Mouse (Mus musculus): ENCODE results near the gene Tmem178.

Tmem178 gene

GRCm38 (mm10) chr17:80997226-80997625 is 52.8 kb downstream of the Tmem178 start:
- in situ Hi-C loops (cut with MboI, MseI): no loop called here

- in situ Hi-C loops (cut with MboI, MseI): no loop called here
These were observed 54.5 kb downstream of the Tmem178 start for GRCm38 (mm10) chr17:80998958-80999357.

- in situ Hi-C loops (cut with MboI, MseI): no loop called here
These were observed 56.6 kb downstream of the Tmem178 start for GRCm38 (mm10) chr17:81001010-81001409.

- in situ Hi-C loops (cut with MboI, MseI): no loop called here
These were observed 57.2 kb downstream of the Tmem178 start for GRCm38 (mm10) chr17:81001647-81002046.

GRCm38 (mm10) chr17:81002130-81002529 is 57.7 kb downstream of the Tmem178 start:
- in situ Hi-C loops (cut with MboI, MseI): no loop called here

GRCm38 (mm10) chr17:81004454-81004853 is 60.0 kb downstream of the Tmem178 start:
- in situ Hi-C loops (cut with MboI, MseI): no loop called here

GRCm38 (mm10) chr17:81005292-81005691 is 60.9 kb downstream of the Tmem178 start:
- in situ Hi-C loops (cut with MboI, MseI): no loop called here

- in situ Hi-C loops (cut with MboI, MseI): no loop called here
These were observed 64.7 kb downstream of the Tmem178 start for GRCm38 (mm10) chr17:81009112-81009511.

- in situ Hi-C loops (cut with MboI, MseI): loop anchor here (10.0 kb wide), 1 partner anchor 355 kb away; no protein-coding TSS in a partner anchor
These were observed 65.8 kb downstream of the Tmem178 start for GRCm38 (mm10) chr17:81010199-81010598.

GRCm38 (mm10) chr17:81010844-81011685 is 66.6 kb downstream of the Tmem178 start:
- in situ Hi-C loops (cut with MboI, MseI): loop anchor here (10.0 kb wide), 1 partner anchor 356 kb away; no protein-coding TSS in a partner anchor

- in situ Hi-C loops (cut with MboI, MseI): loop anchor here (10.0 kb wide), 1 partner anchor 361 kb away; no protein-coding TSS in a partner anchor
These were observed 71.5 kb downstream of the Tmem178 start for GRCm38 (mm10) chr17:81015814-81016447.

- in situ Hi-C loops (cut with MboI, MseI): loop anchor here (10.0 kb wide), 1 partner anchor 362 kb away; no protein-coding TSS in a partner anchor
These were observed 72.7 kb downstream of the Tmem178 start for GRCm38 (mm10) chr17:81017132-81017531.

- in situ Hi-C loops (cut with MboI, MseI): no loop called here
These were observed 82.9 kb downstream of the Tmem178 start for GRCm38 (mm10) chr17:81027331-81027730.

GRCm38 (mm10) chr17:81031830-81032442 is 87.5 kb downstream of the Tmem178 start:
- in situ Hi-C loops (cut with MboI, MseI): no loop called here

GRCm38 (mm10) chr17:81032957-81033356 is 88.5 kb downstream of the Tmem178 start:
- in situ Hi-C loops (cut with MboI, MseI): no loop called here

GRCm38 (mm10) chr17:81035354-81035753 is 90.9 kb downstream of the Tmem178 start:
- in situ Hi-C loops (cut with MboI, MseI): no loop called here

GRCm38 (mm10) chr17:81038707-81039408 is 94.4 kb downstream of the Tmem178 start:
- in situ Hi-C loops (cut with MboI, MseI): no loop called here

GRCm38 (mm10) chr17:81041662-81042061 is 97.2 kb downstream of the Tmem178 start:
- in situ Hi-C loops (cut with MboI, MseI): no loop called here

- in situ Hi-C loops (cut with MboI, MseI): no loop called here
These were observed 99.9 kb downstream of the Tmem178 start for GRCm38 (mm10) chr17:81044356-81044755.

- in situ Hi-C loops (cut with MboI, MseI): no loop called here
These were observed 100.7 kb downstream of the Tmem178 start for GRCm38 (mm10) chr17:81045115-81045514.

- in situ Hi-C loops (cut with MboI, MseI): no loop called here
These were observed 101.2 kb downstream of the Tmem178 start for GRCm38 (mm10) chr17:81045525-81046150.

Measured in regulatory T cell (primary cell).